Mouse (Mus musculus) limb, embryonic 12.5 days (tissue): ENCODE data around the gene Ss18l1. TPM values are rescaled to one million over a fixed set of nuclear protein-coding genes. Genes with fewer than 3 reads are reported as not detected.

Source experiments
- polyA plus RNA-seq: library from polyadenylated mRNA; unstranded; fragments of >200 nt; fragmentation: Nextera tagmentation; extraction: Ambion mirVana; gene quantifications from 2 replicates; pipeline ENCODE4 v1.2.1, GENCODE M21; 2016

The Ss18l1 gene
- polyA plus RNA-seq, 1 experiment from 2014 or later, result 7.3 TPM

Other genes starting within 250 kb of the Ss18l1 start
- 3.8 and 5.0 TPM in 2 replicates for gene Taf4, start 65.9 kb upstream of the Ss18l1 start, polyA plus RNA-seq
- gene Lsm14b, start 17.5 kb upstream of the Ss18l1 start, polyA plus RNA-seq, result 13.6 and 14.2 TPM in 2 replicates
- 693 and 704 TPM in 2 replicates for gene Psma7, start 76 bp upstream of the Ss18l1 start, polyA plus RNA-seq
- gene Mtg2, start 28.1 kb downstream of the Ss18l1 start, polyA plus RNA-seq, result 29.6 and 30.9 TPM in 2 replicates
- gene Hrh3, start 62.0 kb downstream of the Ss18l1 start, polyA plus RNA-seq, result 0.15 and 0.27 TPM in 2 replicates
- 33.0 and 36.0 TPM in 2 replicates for gene Osbpl2, start 76.8 kb downstream of the Ss18l1 start, polyA plus RNA-seq
- 207 and 212 TPM in 2 replicates for gene Adrm1, start 129.0 kb downstream of the Ss18l1 start, polyA plus RNA-seq
- 20.9 and 22.3 TPM in 2 replicates for gene Lama5, start 183.3 kb downstream of the Ss18l1 start, polyA plus RNA-seq
- 608 and 631 TPM in 2 replicates for gene Rps21, start 214.9 kb downstream of the Ss18l1 start, polyA plus RNA-seq
- gene Cables2, start 231.0 kb downstream of the Ss18l1 start, polyA plus RNA-seq, result 20.7 and 23.7 TPM in 2 replicates
- 0.52 and 0.56 TPM in 2 replicates for gene Rbbp8nl, start 247.4 kb downstream of the Ss18l1 start, polyA plus RNA-seq